Comparison of ENCODE assay signal across 8 mouse cellular contexts in the genomic region with DNA sequence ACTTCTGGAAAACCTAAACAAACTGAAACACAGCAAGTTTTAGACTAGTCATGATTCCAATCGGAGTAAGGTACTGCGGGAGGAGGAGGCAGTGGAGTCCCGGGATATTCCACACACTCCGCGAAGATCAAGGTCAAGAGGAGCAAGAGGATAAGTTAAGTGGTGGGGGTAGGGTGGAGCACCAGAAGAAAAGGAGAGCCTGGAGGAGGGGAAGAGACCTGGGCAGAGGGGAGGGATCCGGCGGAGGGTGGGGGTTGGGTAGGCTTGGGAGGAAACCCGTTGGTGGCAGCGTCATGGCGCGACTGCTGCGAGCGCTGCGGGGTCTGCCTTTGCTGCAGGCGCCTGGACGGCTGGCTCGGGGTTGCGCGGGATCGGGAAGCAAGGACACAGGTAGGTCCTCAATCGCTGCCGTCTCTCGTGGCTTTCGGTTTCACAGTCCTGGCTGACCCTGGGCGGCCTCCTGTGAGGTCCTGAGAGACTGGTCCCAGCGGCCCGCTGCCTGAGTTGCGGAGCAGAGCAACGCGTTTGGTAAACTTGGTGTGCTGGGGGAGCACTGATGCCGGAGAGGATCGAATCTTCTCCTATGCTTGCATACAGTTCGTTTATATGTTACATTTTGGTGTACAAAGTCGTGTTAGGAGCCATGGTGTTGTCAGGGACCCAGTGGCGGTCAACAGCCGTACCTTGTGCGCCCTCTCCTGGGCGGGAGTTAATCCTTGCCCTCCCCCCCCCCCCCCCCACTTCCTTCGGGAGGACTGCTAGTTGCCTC. TPM values are rescaled to one million over a fixed set of nuclear protein-coding genes. Genes with fewer than 3 reads are reported as not detected.
DNase-seq lines count a peak whose midpoint lies in the region; ATAC-seq and TF ChIP-seq lines count a peak whose summit lies in the region.

TSS of gene Msrb2 (plus strand) at position 51 of the 769 bp plus-strand sequence.

- peak within 1 kb of the TSS; percentile 84 for H3K4me3 ChIP-seq in left cerebral cortex, adult 2 months
- peak within 1 kb of the TSS; percentile 70 for H3K4me3 ChIP-seq in macrophage (ENCODE audit: inconsistent target)

- peak; percentile 62 for TF ChIP-seq CTCF in left cerebral cortex, adult 2 months (IDR thresholded peaks at IDR 0.05)

- under 1% methylated on average over 38 of the region's 39 CpGs for WGBS in macrophage (ENCODE audit: missing documents)

- ATAC-seq in activated CD4-positive, CD25-positive, alpha-beta regulatory T cell, adult 4 months, result peak; percentile 75

- no peaks in the 10 kb centered on the region for H3K79me2 ChIP-seq in macrophage (ENCODE audit: inconsistent target)

- peak; percentile 85 for DNase-seq in embryo, embryonic 10 days (ENCODE audit: low spot score)
- peak; percentile 72 for DNase-seq in gastrocnemius, postnatal 10 days
- peak; percentile 28 for DNase-seq in hindlimb bud, embryonic 11.5 days (ENCODE audit: extremely low spot score, low read depth, low spot score)
- DNase-seq in left cerebral cortex, adult 2 months (ENCODE audit: extremely low spot score in 1 of 2, low spot score in 2 of 2), result peak; percentile 58 to 60
- DNase-seq in retina, postnatal 7 days (ENCODE audit: low read depth, low spot score), result peak; percentile 35
- DNase-seq in urinary bladder, adult 2 months (ENCODE audit: low spot score), result peak; percentile 77

- no peaks in the 10 kb centered on the region for H3K36me3 ChIP-seq in macrophage (ENCODE audit: inconsistent target)

- peak within 1 kb of the TSS; percentile 97 for H3K27ac ChIP-seq in left cerebral cortex, adult 2 months
- peak within 1 kb of the TSS; percentile 76 for H3K27ac ChIP-seq in macrophage

- intact Hi-C loops in left cerebral cortex, adult 2 months (cut with DNase I), result loop anchor here (10.0 kb wide), 1 partner anchor 1337 kb away; the partner anchor contains the start of gene A930004D18Rik

RNA-seq across cellular contexts. Expression of gene Msrb2, which starts in this region (rescaled TPM):
- polyA plus RNA-seq in activated CD4-positive, CD25-positive, alpha-beta regulatory T cell, adult 4 months (2017; shearing (Covaris generic)), result 10 to 100 TPM; 15.1 to 17.8 TPM
- 1 to 10 TPM; 6.1 to 7.5 TPM for total RNA-seq in gastrocnemius, postnatal 10 days (2021)
- 10 to 100 TPM; 20.6 to 22.8 TPM for total RNA-seq in left cerebral cortex, adult 2 months (2021)
- 10 to 100 TPM in 19 of 26 experiments, 1 to 10 TPM in 7; 7.9 to 29.9 (median 13.0) TPM for total RNA-seq in macrophage (2018; cell fraction: chromatin; rRNA removed)
- 10 to 100 TPM in 11 of 26 experiments, 1 to 10 TPM in 15; 4.3 to 16.8 (median 9.6) TPM for total RNA-seq in macrophage (2018; cell fraction: cytosol; rRNA removed)
- 10 to 100 TPM in 20 of 26 experiments, 1 to 10 TPM in 6; 6.4 to 30.8 (median 13.9) TPM for total RNA-seq in macrophage (2018; cell fraction: nucleus; rRNA removed)
- polyA plus RNA-seq in macrophage (2018), result 8.3 to 17.9 TPM (median 10.7 TPM) in 3 replicates
- polyA plus RNA-seq in urinary bladder, adult 2 months (2012; rRNA removed), result 26.1 and 31.7 TPM in 2 replicates

Comparison
In these comparisons a context has a peak if more than half of its experiments do, and no peak if none do; other contexts are left out.
1. Peak in every context shown above with its lines: DNase-seq, ATAC-seq, H3K4me3 ChIP-seq and H3K27ac ChIP-seq.
2. DNase-seq: peak in every context shown above with its lines; median percentile 85 in embryo, embryonic 10 days; 77 in urinary bladder, adult 2 months; 72 in gastrocnemius, postnatal 10 days; 59 in left cerebral cortex, adult 2 months; 35 in retina, postnatal 7 days; 28 in hindlimb bud, embryonic 11.5 days.